Mouse (Mus musculus) stomach, embryonic 14.5 days (tissue): Measurements from ENCODE around the gene Ccdc62. TPM values are rescaled to one million over a fixed set of nuclear protein-coding genes. Genes with fewer than 3 reads are reported as not detected.

Experiments
- ATAC-seq: fragments of 200-750 bp; cut with Nextera tagmentation; 2 replicates; pipeline ENCODE4 v1.8.0; 2017; ENCODE audit warnings: low read depth, moderate TSS enrichment; ENCODE audit not compliant: insufficient number of reproducible peaks, insufficient read depth, low FRiP score
- H3K27ac ChIP-seq: fragments of 300-500 bp; sonication (generic); 2 replicates; pipeline ENCODE4 v1.5.1; 2014; ENCODE audit warnings: mild to moderate bottlenecking, low read length, moderate library complexity, mixed read lengths
- H3K27me3 ChIP-seq: fragments of 300-500 bp; sonication (generic); 2 replicates; pipeline ENCODE4 v1.6.1; 2014; ENCODE audit warnings: low read length, control low read depth, mixed read lengths; ENCODE audit not compliant: control insufficient read depth, insufficient read depth
- H3K36me3 ChIP-seq: fragments of 300-500 bp; sonication (generic); 2 replicates; pipeline ENCODE4 v1.6.1; 2014; ENCODE audit warnings: mild to moderate bottlenecking, control low read depth, low read length, moderate library complexity, mixed read lengths; ENCODE audit not compliant: control insufficient read depth, insufficient read depth
- H3K4me1 ChIP-seq: fragments of 300-500 bp; sonication (generic); 2 replicates; pipeline ENCODE4 v1.6.1; 2014; ENCODE audit warnings: low read length, control low read depth, mixed read lengths; ENCODE audit not compliant: control insufficient read depth, insufficient read depth
- H3K4me2 ChIP-seq: fragments of 300-500 bp; sonication (generic); replicated peaks from 2 replicates; pipeline ENCODE4 v1.6.1; 2014; ENCODE audit warnings: low read depth, low read length, control low read depth
- H3K4me3 ChIP-seq: fragments of 300-500 bp; sonication (generic); 2 replicates; pipeline ENCODE4 v1.5.1; 2014; ENCODE audit warnings: low read depth, low read length, control low read depth
- H3K9ac ChIP-seq: fragments of 300-500 bp; sonication (generic); replicated peaks from 2 replicates; pipeline ENCODE4 v1.6.1; 2014; ENCODE audit warnings: low read depth, mild to moderate bottlenecking, control low read depth, low read length, moderate library complexity, mixed read lengths
- H3K9me3 ChIP-seq: fragments of 300-500 bp; sonication (generic); 2 replicates; pipeline ENCODE4 v1.6.1; 2016; ENCODE audit warnings: low read depth, low read length, control low read depth; ENCODE audit not compliant: control insufficient read depth
- WGBS: fragments of 180-500 bp; shearing (Covaris S2); extraction: QIAGEN DNeasy Blood & Tissue Kit; methylation state at CpG from one replicate; pipeline ENCODE4 v1.1.7; 2014; 5-methylcytosine and 5-hydroxymethylcytosine counted together
- polyA plus RNA-seq: library from polyadenylated mRNA; unstranded; fragments of >200 nt; fragmentation: Nextera tagmentation; extraction: Ambion mirVana; gene quantifications from 2 replicates; pipeline ENCODE4 v1.2.1, GENCODE M21; 2014

Gene Ccdc62
- polyA plus RNA-seq, 1 experiment from 2014 or later, result 9.3 TPM

GRCm38 (mm10) chr5:123968468-123968867 lies 38.0 kb downstream of the Ccdc62 start:
- Histone ChIP-seq H3K4me1 (no peaks in the 10 kb centered on the region), H3K27me3 (peaks cover 6% of the 10 kb centered on the region; the same call in 1 of the 2 replicates), H3K4me2 (no peak overlapping the region), H3K9me3 (no peaks in the 10 kb centered on the region), H3K36me3 (no peaks in the 10 kb centered on the region), H3K9ac (no peak overlapping the region), H3K27ac (no peak overlapping the region), H3K4me3 (no peak overlapping the region)
- WGBS, result 60% methylated on average over 5 of the region's 5 CpGs
- no peak for ATAC-seq

- peaks cover 6% of the 10 kb centered on the region; the same call in 1 of the 2 replicates for H3K27me3 ChIP-seq
- H3K4me3 ChIP-seq, result no peak overlapping the region
- no peak for ATAC-seq
- no peak overlapping the region for H3K9ac ChIP-seq
- no peak overlapping the region for H3K4me2 ChIP-seq
- H3K4me1 ChIP-seq, result no peaks in the 10 kb centered on the region
- H3K36me3 ChIP-seq, result no peaks in the 10 kb centered on the region
- H3K9me3 ChIP-seq, result no peaks in the 10 kb centered on the region
- WGBS, result 76% methylated on average over 8 of the region's 8 CpGs
- H3K27ac ChIP-seq, result no peak overlapping the region
Observed at GRCm38 (mm10) chr5:123969216-123969615, 38.7 kb downstream of the Ccdc62 start.

GRCm38 (mm10) chr5:123970576-123970975 lies 40.1 kb downstream of the Ccdc62 start:
- no peak overlapping the region for H3K27ac ChIP-seq
- peaks cover 10% of the 10 kb centered on the region; the same call in 1 of the 2 replicates for H3K27me3 ChIP-seq
- H3K9me3 ChIP-seq, result no peaks in the 10 kb centered on the region
- H3K4me3 ChIP-seq, result no peak overlapping the region
- H3K9ac ChIP-seq, result no peak overlapping the region
- WGBS, result 87% methylated on average over 4 of the region's 4 CpGs
- ATAC-seq, result no peak
- H3K4me2 ChIP-seq, result no peak overlapping the region
- H3K4me1 ChIP-seq, result no peaks in the 10 kb centered on the region
- no peaks in the 10 kb centered on the region for H3K36me3 ChIP-seq

- Histone ChIP-seq H3K27ac (no peak overlapping the region), H3K4me2 (no peak overlapping the region), H3K4me1 (peaks cover under 1% of the 10 kb centered on the region; the same call in 1 of the 2 replicates), H3K36me3 (no peaks in the 10 kb centered on the region), H3K4me3 (no peak overlapping the region), H3K9ac (no peak overlapping the region), H3K9me3 (no peaks in the 10 kb centered on the region), H3K27me3 (peaks cover 10% of the 10 kb centered on the region; the same call in 1 of the 2 replicates)
- ATAC-seq, result no peak
- WGBS, result 66% methylated on average over 6 of the region's 6 CpGs
Observed at GRCm38 (mm10) chr5:123972453-123972852, 42.0 kb downstream of the Ccdc62 start.

DNA sequence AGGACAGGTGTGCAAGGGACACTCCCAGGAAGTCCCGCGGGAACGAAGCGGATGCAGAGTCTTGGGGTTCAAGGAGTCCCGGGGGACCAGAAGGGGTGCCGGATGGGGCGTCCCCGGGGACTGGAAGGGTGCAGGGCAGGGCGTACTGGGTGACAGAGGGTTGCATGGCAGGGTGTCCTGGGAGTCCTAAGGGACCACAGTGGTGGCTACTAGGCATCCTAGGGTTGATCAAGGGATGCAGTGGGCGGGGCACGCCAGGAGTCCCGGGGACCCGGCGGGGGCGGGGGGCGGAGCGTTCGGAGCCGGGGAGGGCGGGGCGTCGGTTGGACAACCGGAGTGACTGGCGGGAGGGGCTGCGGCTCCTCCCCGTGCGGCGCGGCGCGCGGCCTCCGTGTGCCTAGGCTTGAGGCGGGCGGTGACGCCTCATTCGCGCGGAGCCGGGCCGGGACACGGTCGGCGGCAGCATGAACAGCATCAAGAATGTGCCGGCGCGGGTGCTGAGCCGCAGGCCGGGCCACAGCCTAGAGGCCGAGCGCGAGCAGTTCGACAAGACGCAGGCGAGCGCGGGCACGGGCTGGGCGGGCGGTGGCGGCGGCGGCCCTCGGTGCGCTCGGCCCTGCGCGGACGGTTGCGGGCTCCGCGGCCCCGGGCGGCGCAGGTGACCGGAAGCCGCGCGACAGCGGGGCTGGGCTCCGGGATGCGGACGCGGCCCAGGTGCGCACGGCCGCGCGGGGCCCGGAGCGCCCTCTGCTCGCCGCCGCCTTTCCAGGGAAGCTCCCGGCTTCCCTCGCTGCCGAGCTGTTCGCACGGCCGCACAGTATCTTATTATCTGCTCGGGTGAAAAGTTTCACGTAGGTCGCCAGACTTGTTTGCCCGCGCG lies 43.1 kb downstream of the Ccdc62 start, which contains the start of gene Hip1r:
Hip1r (plus strand) TSS at position 330 of the 880 bp plus-strand sequence.
- H3K27ac ChIP-seq, result peak within 1 kb of the TSS; percentile 52; the same call in 1 of the 2 replicates

GRCm38 (mm10) chr5:123974179-123974485 lies 43.7 kb downstream of the Ccdc62 start:
- Histone ChIP-seq H3K27ac (peak overlapping the region; percentile 52; the same call in 1 of the 2 replicates), H3K9ac (peak overlapping the region; percentile 64), H3K27me3 (peaks cover 10% of the 10 kb centered on the region; the same call in 1 of the 2 replicates), H3K9me3 (no peaks in the 10 kb centered on the region), H3K4me1 (peaks cover 3% of the 10 kb centered on the region; the same call in 1 of the 2 replicates), H3K36me3 (no peaks in the 10 kb centered on the region), H3K4me3 (peak overlapping the region; percentile 65), H3K4me2 (peak overlapping the region; percentile 86)
- ATAC-seq, result no peak
- 2% methylated on average over 14 of the region's 14 CpGs for WGBS

More for the DNA sequence above, 43.1 kb downstream of the Ccdc62 start, which contains the start of gene Hip1r:
- H3K4me3 ChIP-seq, result peak within 1 kb of the TSS; percentile 65
- peak; percentile 66 for ATAC-seq
- WGBS, result under 1% methylated on average over 91 of the region's 106 CpGs
- peak within 1 kb of the TSS; percentile 64 for H3K9ac ChIP-seq
- peaks cover 10% of the 10 kb centered on the region; the same call in 1 of the 2 replicates for H3K27me3 ChIP-seq
- H3K36me3 ChIP-seq, result no peaks in the 10 kb centered on the region
- no peaks in the 10 kb centered on the region for H3K9me3 ChIP-seq
- peak within 1 kb of the TSS; percentile 86 for H3K4me2 ChIP-seq
- peaks cover 3% of the 10 kb centered on the region; the same call in 1 of the 2 replicates for H3K4me1 ChIP-seq

DNA sequence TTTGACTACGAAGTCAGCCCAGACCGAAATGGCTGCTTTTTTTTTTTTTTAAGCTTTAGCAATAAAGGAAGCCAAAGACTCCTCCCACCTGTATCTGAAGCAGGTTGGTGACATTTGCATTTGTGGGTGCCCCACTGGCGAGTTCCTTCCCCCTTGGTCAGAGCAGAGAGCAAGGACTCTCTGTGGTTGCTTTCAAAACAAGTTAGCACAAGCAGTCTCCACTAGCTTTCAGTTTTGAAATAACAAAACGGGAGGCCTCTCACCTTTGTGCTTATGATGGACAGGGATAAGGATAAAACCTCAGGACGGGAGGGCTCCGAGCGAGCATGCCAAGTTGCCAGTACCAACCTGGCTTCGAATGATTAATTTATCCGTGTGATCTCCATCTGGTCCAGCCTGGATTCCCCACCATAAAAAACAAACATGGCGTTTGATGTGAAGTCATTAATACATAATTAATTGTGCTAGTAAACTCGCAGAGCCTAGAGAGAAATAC lies 44.2 kb downstream of the Ccdc62 start:
- peak overlapping the region; percentile 65 for H3K4me3 ChIP-seq
- no peak overlapping the region; the same call in 1 of the 2 replicates for H3K9ac ChIP-seq
- H3K4me1 ChIP-seq, result peaks cover 8% of the 10 kb centered on the region
- no peaks in the 10 kb centered on the region for H3K9me3 ChIP-seq
- H3K4me2 ChIP-seq, result peak overlapping the region; percentile 86
- peaks cover 10% of the 10 kb centered on the region; the same call in 1 of the 2 replicates for H3K27me3 ChIP-seq
- no peak for ATAC-seq
- WGBS, result 16% methylated on average over 11 of the region's 11 CpGs
- H3K27ac ChIP-seq, result peak overlapping the region; percentile 15; the same call in 1 of the 2 replicates
- H3K36me3 ChIP-seq, result no peaks in the 10 kb centered on the region

DNA sequence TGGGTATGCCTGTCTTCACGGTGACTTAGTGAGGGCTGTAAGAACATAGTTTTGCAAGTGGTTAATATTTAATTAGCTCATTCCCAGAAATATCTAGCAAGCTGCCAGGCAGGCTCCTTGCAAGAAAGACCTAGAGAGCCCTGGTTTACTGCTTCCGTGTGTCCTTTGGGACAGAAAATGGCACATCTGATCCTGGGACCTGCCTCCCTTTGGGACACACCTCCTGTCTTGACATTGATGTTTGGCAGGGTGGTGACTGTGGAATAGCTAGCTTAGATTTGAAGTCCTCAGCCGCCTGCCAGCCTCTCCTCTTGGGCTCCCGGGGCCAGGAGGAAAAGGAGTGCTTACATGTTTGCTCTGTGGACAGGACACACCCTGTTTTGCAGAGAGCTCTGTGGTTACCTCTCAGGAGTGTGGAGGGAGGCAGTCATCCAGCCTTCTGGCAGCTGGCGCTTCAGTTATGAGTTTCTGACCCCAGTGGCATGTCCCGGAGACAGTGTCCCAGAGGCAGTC lies 45.2 kb downstream of the Ccdc62 start:
- H3K27me3 ChIP-seq, result peaks cover 10% of the 10 kb centered on the region; the same call in 1 of the 2 replicates
- peak; percentile 57 for ATAC-seq
- 48% methylated on average over 6 of the region's 6 CpGs for WGBS

More for the DNA sequence above, 45.2 kb downstream of the Ccdc62 start:
- H3K4me3 ChIP-seq, result 0 out of 2 replicates have a peak overlapping the region, but pooled peaks have one; percentile 65
- no peaks in the 10 kb centered on the region for H3K36me3 ChIP-seq
- H3K4me1 ChIP-seq, result peaks cover 8% of the 10 kb centered on the region
- H3K27ac ChIP-seq, result peak overlapping the region; percentile 72; the same call in 1 of the 2 replicates
- peak overlapping the region; percentile 86 for H3K4me2 ChIP-seq
- H3K9me3 ChIP-seq, result no peaks in the 10 kb centered on the region
- H3K9ac ChIP-seq, result no peak overlapping the region
